Mouse (Mus musculus) stomach, postnatal 0 days (tissue): ENCODE measurements around the gene Acvr2a. TPM values are rescaled to one million over a fixed set of nuclear protein-coding genes. Genes with fewer than 3 reads are reported as not detected.
A peak's percentile ranks its signal among the peaks of the same experiment; 100 is the strongest.

Experiments used
- ATAC-seq: fragments of 200-750 bp; cut with Nextera tagmentation; 2 replicates; pipeline ENCODE4 v1.8.0; 2017; ENCODE audit not compliant: low FRiP score, low TSS enrichment
- DNase-seq: peaks from one replicate; pipeline ENCODE4 v3.0.0-alpha.2; 2016; ENCODE audit warnings: low spot score
- H3K27ac ChIP-seq: fragments of 300-500 bp; sonication (generic); replicated peaks from 2 replicates; pipeline ENCODE4 v1.5.1; 2014; ENCODE audit warnings: mild to moderate bottlenecking, control low read depth
- H3K27me3 ChIP-seq: fragments of 300-500 bp; sonication (generic); 2 replicates; pipeline ENCODE4 v1.6.1; 2014; ENCODE audit warnings: low read length; ENCODE audit not compliant: control insufficient read depth, insufficient read depth
- H3K36me3 ChIP-seq: fragments of 300-500 bp; sonication (generic); 2 replicates; pipeline ENCODE4 v1.6.1; 2014; ENCODE audit warnings: low read length, mixed read lengths; ENCODE audit not compliant: control insufficient read depth, insufficient read depth
- H3K4me1 ChIP-seq: fragments of 300-500 bp; sonication (generic); replicated peaks from 2 replicates; pipeline ENCODE4 v1.6.1; 2014; ENCODE audit warnings: antibody characterized with exemption; ENCODE audit not compliant: control insufficient read depth, insufficient read depth
- H3K4me2 ChIP-seq: fragments of 300-500 bp; sonication (generic); replicated peaks from 2 replicates; pipeline ENCODE4 v1.6.1; 2014; ENCODE audit warnings: low read depth, mild to moderate bottlenecking, control low read depth, moderate library complexity
- H3K4me3 ChIP-seq: fragments of 300-500 bp; sonication (generic); 2 replicates; pipeline ENCODE4 v1.5.1; 2014; ENCODE audit warnings: low read depth, low read length, control low read depth
- H3K9ac ChIP-seq: fragments of 300-500 bp; sonication (generic); 2 replicates; pipeline ENCODE4 v1.6.1; 2014; ENCODE audit warnings: mild to moderate bottlenecking, low read length, control low read depth, mixed read lengths
- H3K9me3 ChIP-seq: fragments of 300-500 bp; sonication (generic); 2 replicates; pipeline ENCODE4 v1.6.1; 2016; ENCODE audit warnings: low read length; ENCODE audit not compliant: control insufficient read depth
- CTCF ChIP-seq: IDR thresholded peaks from 2 replicates; pipeline ENCODE4 v1.5.1; 2016; ENCODE audit warnings: antibody characterized with exemption, low read depth, mild to moderate bottlenecking, moderate library complexity
- EP300 ChIP-seq: optimal IDR thresholded peaks from 2 replicates; pipeline ENCODE3; 2016; ENCODE audit warnings: antibody characterized with exemption
- WGBS: fragments of 180-500 bp; shearing (Covaris S2); extraction: QIAGEN DNeasy Blood & Tissue Kit; methylation state at CpG from one replicate; pipeline ENCODE4 v1.1.7; 2014; 5-methylcytosine and 5-hydroxymethylcytosine counted together
- polyA plus RNA-seq: library from polyadenylated mRNA; unstranded; fragments of >200 nt; fragmentation: Nextera tagmentation; extraction: Ambion mirVana; gene quantifications from 2 replicates; pipeline ENCODE4 v1.2.1, GENCODE M21; 2015

Acvr2a gene
- polyA plus RNA-seq, 1 experiment from 2014 or later: 8.0 TPM

- Histone ChIP-seq H3K4me2 (no peak overlapping the region), H3K27ac (no peak overlapping the region), H3K4me3 (no peak overlapping the region), H3K9ac (no peak overlapping the region), H3K4me1 (no peaks in the 10 kb centered on the region), H3K36me3 (peaks cover 5% of the 10 kb centered on the region; the same call in 1 of the 2 replicates), H3K9me3 (no peaks in the 10 kb centered on the region), H3K27me3 (no peaks in the 10 kb centered on the region)
- ATAC-seq: no peak
- TF ChIP-seq EP300 (no peak), CTCF (peak; percentile 41)
- 67% methylated on average over 1 of the region's 1 CpGs for WGBS
- no peak for DNase-seq
Observed at GRCm38 (mm10) chr2:48914185-48914584, 100.3 kb downstream of the Acvr2a start.

DNA sequence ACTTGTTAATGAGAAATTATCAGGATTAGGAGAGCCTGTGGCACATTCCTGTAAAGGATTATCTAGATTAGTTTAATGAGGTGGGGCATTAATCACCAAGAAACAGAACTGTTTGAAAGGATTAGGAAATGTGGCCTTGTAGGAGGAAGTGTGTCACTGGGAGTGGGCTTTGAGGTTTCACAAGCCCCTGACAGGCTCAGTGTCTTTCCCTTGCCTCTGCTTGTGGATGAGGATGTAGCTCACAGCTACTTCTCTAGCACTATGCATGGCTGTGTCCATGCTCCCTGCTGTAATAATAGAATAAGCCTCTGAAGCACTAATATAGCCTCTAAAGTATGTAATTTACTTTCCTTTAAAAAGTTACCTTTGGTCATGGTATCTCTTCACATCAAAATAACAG is 101.9 kb downstream of the Acvr2a start:
- H3K27me3 ChIP-seq: no peaks in the 10 kb centered on the region
- no peak overlapping the region for H3K27ac ChIP-seq
- peaks cover 5% of the 10 kb centered on the region; the same call in 1 of the 2 replicates for H3K36me3 ChIP-seq
- DNase-seq (no peak), ATAC-seq (no peak)
- H3K4me2 ChIP-seq: no peak overlapping the region
- no peak overlapping the region for H3K9ac ChIP-seq
- no peaks in the 10 kb centered on the region for H3K4me1 ChIP-seq
- TF ChIP-seq CTCF: no peak
- TF ChIP-seq EP300: no peak
- H3K9me3 ChIP-seq: no peaks in the 10 kb centered on the region
- H3K4me3 ChIP-seq: no peak overlapping the region

GRCm38 (mm10) chr2:48935058-48935457 is 121.1 kb downstream of the Acvr2a start:
- no peak overlapping the region for H3K9ac ChIP-seq
- no peaks in the 10 kb centered on the region for H3K9me3 ChIP-seq
- H3K4me3 ChIP-seq: no peak overlapping the region
- no peak for TF ChIP-seq EP300
- TF ChIP-seq CTCF: no peak
- no peaks in the 10 kb centered on the region for H3K27me3 ChIP-seq
- 83% methylated on average over 2 of the region's 2 CpGs for WGBS
- H3K4me1 ChIP-seq: no peaks in the 10 kb centered on the region
- DNase-seq (no peak), ATAC-seq (no peak)
- H3K4me2 ChIP-seq: no peak overlapping the region
- H3K27ac ChIP-seq: no peak overlapping the region
- no peaks in the 10 kb centered on the region for H3K36me3 ChIP-seq

- ATAC-seq: no peak
- Histone ChIP-seq H3K4me2 (peak overlapping the region; percentile 66), H3K9ac (no peak overlapping the region)
Observed at GRCm38 (mm10) chr2:48947761-48948160, 133.9 kb downstream of the Acvr2a start.

DNA sequence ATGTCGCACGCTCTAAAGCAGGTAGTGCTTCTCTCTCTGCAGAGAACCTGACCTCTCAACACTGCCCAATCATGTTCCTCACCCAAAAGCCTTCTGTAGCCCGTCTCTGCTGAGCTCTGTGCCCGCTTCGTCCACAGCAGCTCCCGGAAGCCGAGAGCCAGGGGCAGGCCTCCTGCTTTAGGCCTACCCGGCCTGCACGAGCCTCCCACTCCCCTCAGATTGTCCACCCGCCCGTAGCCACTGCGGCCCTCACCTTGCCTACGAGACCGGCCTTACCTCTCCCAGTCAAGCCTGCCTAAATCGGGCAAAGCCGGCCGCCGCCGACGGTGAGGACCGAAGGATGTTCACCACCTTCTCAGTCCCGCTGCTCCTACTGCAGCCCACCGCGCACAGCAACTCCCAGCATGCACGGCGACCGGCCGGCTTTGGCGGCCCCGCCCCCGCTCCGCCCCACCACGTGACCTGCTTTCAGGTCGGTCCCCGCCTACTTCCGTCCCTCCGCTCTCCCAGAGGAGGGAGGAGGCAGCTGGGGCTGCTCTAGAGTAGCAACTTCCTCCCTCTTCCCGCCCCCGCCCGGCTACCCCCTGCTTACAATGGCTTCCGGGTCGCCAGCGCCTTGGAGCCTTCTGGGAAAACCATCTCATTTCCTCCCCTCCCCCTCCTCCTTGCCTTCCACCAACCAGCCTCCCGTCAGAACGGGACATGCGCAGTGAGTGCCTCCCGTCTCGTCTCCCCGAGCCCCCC is 135.1 kb downstream of the Acvr2a start, which contains the start of gene Mbd5:
Mbd5 (plus strand) TSS at position 668 of the 744 bp plus-strand sequence.
- under 1% methylated on average over 45 of the region's 49 CpGs for WGBS
- Histone ChIP-seq H3K36me3 (no peaks in the 10 kb centered on the region), H3K4me3 (peak within 1 kb of the TSS; percentile 89), H3K27me3 (no peaks in the 10 kb centered on the region), H3K9ac (peak within 1 kb of the TSS; percentile 96), H3K27ac (peak within 1 kb of the TSS; percentile 98), H3K9me3 (no peaks in the 10 kb centered on the region), H3K4me2 (peak within 1 kb of the TSS; percentile 66), H3K4me1 (no peaks in the 10 kb centered on the region)
- ATAC-seq (peak; percentile 100), DNase-seq (peak; percentile 100)
- TF ChIP-seq EP300: no peak
- TF ChIP-seq CTCF: no peak

More at GRCm38 (mm10) chr2:48947761-48948160, 133.9 kb downstream of the Acvr2a start:
- Histone ChIP-seq H3K9me3 (no peaks in the 10 kb centered on the region), H3K27ac (no peak overlapping the region), H3K4me1 (no peaks in the 10 kb centered on the region), H3K36me3 (no peaks in the 10 kb centered on the region), H3K27me3 (no peaks in the 10 kb centered on the region), H3K4me3 (peak overlapping the region; percentile 89; the same call in 1 of the 2 replicates)
- no peak for DNase-seq
- TF ChIP-seq CTCF: no peak
- TF ChIP-seq EP300: no peak
- 51% methylated on average over 3 of the region's 3 CpGs for WGBS

DNA sequence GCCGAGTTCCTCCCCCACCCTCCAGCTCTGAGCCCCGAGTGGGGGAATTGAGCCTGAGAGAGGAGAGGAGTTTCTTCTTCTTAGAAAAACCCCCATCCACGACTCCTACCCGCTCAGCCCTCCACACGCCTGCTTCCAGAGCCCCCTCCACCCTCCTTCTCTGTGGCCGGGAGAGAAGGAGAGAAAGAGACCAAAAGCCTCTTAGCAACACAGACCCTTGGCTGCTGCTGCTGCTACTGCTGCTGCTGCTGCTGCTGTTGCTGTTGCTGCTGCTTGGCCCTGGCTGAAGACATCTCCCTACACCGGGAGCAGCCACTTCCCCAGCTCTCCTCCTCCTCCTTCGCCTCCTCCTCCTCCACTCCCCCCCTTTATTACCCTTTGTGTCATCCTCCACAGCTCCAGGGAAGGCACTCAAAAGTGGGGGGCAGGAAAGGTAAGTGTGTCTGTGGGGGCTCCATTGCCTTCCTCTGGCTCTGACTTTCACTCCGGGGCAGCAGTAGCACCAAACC is 135.9 kb downstream of the Acvr2a start:
- peak overlapping the region; percentile 89 for H3K4me3 ChIP-seq
- peak; percentile 43 for ATAC-seq
- WGBS: 0% methylated on average over 7 of the region's 9 CpGs

More for the DNA sequence above, 135.9 kb downstream of the Acvr2a start:
- peak overlapping the region; percentile 98 for H3K27ac ChIP-seq
- no peak for DNase-seq
- H3K4me1 ChIP-seq: no peaks in the 10 kb centered on the region
- H3K9ac ChIP-seq: peak overlapping the region; percentile 90
- no peak for TF ChIP-seq EP300
- no peak for TF ChIP-seq CTCF
- H3K9me3 ChIP-seq: no peaks in the 10 kb centered on the region
- peak overlapping the region; percentile 65 for H3K4me2 ChIP-seq
- no peaks in the 10 kb centered on the region for H3K36me3 ChIP-seq
- no peaks in the 10 kb centered on the region for H3K27me3 ChIP-seq
